Mouse (Mus musculus) liver, adult 2 months (tissue): ENCODE data around the gene Mapk13. TPM values are rescaled to one million over a fixed set of nuclear protein-coding genes. Genes with fewer than 3 reads are reported as not detected.

ENCODE experiments used
- DNase-seq: peaks from one replicate; pipeline ENCODE4 v3.0.0-alpha.2; 2011; ENCODE audit warnings: low read depth, low spot score; ENCODE audit errors: extremely low read depth
- H3K27ac ChIP-seq: fragments of 200-500 bp; replicated peaks from 2 replicates; pipeline ENCODE4 v1.5.1; 2012; ENCODE audit warnings: low read depth, mild to moderate bottlenecking, control low read depth, inconsistent platforms, low read length; ENCODE audit not compliant: insufficient read depth
- H3K27me3 ChIP-seq: fragments of 200-500 bp; 2 replicates; pipeline ENCODE4 v1.6.1; 2012; ENCODE audit warnings: mild to moderate bottlenecking, moderate library complexity, low read length, inconsistent platforms; ENCODE audit not compliant: control insufficient read depth, insufficient read depth
- H3K36me3 ChIP-seq: fragments of 200-500 bp; 2 replicates; pipeline ENCODE4 v1.6.1; 2012; ENCODE audit warnings: low read length, inconsistent platforms; ENCODE audit not compliant: control insufficient read depth, insufficient read depth
- H3K4me1 ChIP-seq: fragments of 200-500 bp; 2 replicates; pipeline ENCODE4 v1.6.1; 2011; ENCODE audit warnings: low read length; ENCODE audit not compliant: control insufficient read depth, insufficient read depth
- H3K4me3 ChIP-seq: fragments of 200-500 bp; 2 replicates; pipeline ENCODE4 v1.5.1; 2011; ENCODE audit warnings: low read depth, mild to moderate bottlenecking, control low read depth, low read length, moderate library complexity; ENCODE audit not compliant: insufficient read depth
- H3K79me2 ChIP-seq: fragments of 200-500 bp; 2 replicates; pipeline ENCODE4 v1.6.1; 2012; ENCODE audit warnings: inconsistent platforms, mild to moderate bottlenecking, low read length, moderate library complexity; ENCODE audit not compliant: control insufficient read depth, insufficient read depth
- H3K9ac ChIP-seq: fragments of 200-500 bp; 2 replicates; pipeline ENCODE4 v1.6.1; 2012; ENCODE audit warnings: low read depth, mild to moderate bottlenecking, control low read depth, inconsistent platforms, low read length
- CTCF ChIP-seq: fragments of 200-500 bp; IDR thresholded peaks from 2 replicates; pipeline ENCODE4 v1.5.1; 2011; ENCODE audit warnings: low read depth, low read length, control low read depth
- POLR2A ChIP-seq: fragments of 200-500 bp; IDR thresholded peaks from 2 replicates; pipeline ENCODE4 v1.6.1; 2011; ENCODE audit warnings: low read length, control low read depth; ENCODE audit not compliant: insufficient read depth; ENCODE audit errors: extremely low read depth
- WGBS: fragments of 180-500 bp; shearing (Covaris S2); methylation state at CpG from one replicate; pipeline ENCODE4 v1.1.7; 2018; 5-methylcytosine and 5-hydroxymethylcytosine counted together
- polyA plus RNA-seq: library from polyadenylated mRNA; depleted of rRNA; stranded (reverse); fragments of >200 nt; gene quantifications from 2 replicates; pipeline ENCODE4 v1.2.3, GENCODE M21; 2012
- total RNA-seq: library from RNA; depleted of rRNA; stranded (reverse); fragments of >200 nt; gene quantifications from 2 replicates; pipeline ENCODE4 v1.2.3, GENCODE M21; 2014

The Mapk13 gene
- total and polyA plus RNA-seq, 2 experiments: 0.22 to 0.65 TPM

DNA sequence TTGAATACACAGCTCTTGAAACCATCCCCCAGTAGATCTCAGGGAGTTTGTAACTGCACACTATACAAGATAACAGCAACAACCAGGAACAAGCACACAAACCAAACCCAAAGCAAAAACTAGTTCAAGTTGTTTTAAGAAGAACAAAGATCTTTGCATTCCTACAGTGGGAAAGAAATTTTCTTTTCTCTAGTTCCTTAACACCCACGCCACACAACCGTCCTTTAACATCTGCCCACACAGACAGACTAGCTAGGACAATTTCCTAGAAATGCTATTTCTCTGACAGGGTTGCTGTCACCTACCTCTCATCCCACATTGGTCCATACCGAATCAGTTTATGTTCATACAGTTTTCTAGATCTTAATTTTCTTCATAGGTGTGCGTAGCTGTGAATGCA lies 27.9 kb downstream of the Mapk13 start:
- H3K4me1 ChIP-seq: peaks cover 2% of the 10 kb centered on the region
- H3K79me2 ChIP-seq: peaks cover 4% of the 10 kb centered on the region; the same call in 1 of the 2 replicates
- no peak for DNase-seq
- no peak overlapping the region for H3K4me3 ChIP-seq
- H3K27me3 ChIP-seq: no peaks in the 10 kb centered on the region; the same call in 1 of the 2 replicates
- H3K9ac ChIP-seq: no peak overlapping the region
- H3K36me3 ChIP-seq: no peaks in the 10 kb centered on the region
- TF ChIP-seq POLR2A (no peak), CTCF (no peak)
- H3K27ac ChIP-seq: no peak overlapping the region
- WGBS: 94% methylated on average over 4 of the region's 4 CpGs

DNA sequence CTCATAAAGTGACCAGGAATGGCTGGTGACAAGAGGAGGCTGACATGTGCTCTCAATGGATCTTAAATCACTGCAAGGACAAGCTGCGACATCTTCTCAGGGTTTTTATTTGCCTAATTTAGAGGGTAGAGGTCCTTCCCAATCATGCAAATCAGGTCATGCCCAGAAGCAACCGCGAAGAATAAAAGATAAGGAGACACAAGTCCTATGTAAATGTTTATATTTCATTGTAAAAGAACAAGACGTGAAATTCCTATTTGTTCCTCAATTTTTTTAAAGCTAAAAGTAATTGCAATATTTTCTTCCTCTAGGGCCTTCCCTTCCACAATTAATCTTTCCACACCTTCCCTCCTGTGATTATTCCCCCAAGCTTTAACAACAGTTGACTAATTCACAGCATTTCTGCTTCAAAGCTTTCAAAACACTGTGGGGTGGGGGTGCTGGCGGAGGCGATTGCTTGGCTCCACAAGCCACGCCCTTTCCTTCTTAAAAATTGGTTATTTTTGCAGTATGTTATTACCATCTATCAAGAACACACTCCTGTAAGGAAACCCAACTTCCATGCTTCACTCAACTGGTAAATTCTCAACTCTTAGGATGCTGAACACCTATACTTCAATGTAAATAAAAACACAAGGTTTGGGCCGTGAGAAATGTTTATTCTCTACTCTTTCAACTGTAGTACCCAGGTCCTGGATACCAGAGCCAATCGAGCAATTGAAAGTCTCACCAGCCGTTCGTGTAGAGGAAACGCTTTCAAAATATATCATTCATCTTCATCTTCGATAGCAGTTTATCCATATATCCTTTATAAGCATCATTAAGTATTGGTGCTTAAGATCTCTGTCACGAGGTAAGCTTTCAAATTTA lies 30.4 kb downstream of the Mapk13 start:
- H3K9ac ChIP-seq: no peak overlapping the region
- WGBS: 29% methylated on average over 14 of the region's 14 CpGs
- no peaks in the 10 kb centered on the region for H3K36me3 ChIP-seq
- H3K4me3 ChIP-seq: no peak overlapping the region
- H3K27me3 ChIP-seq: no peaks in the 10 kb centered on the region; the same call in 1 of the 2 replicates
- H3K4me1 ChIP-seq: peaks cover 3% of the 10 kb centered on the region
- TF ChIP-seq CTCF: no peak
- TF ChIP-seq POLR2A: no peak
- H3K79me2 ChIP-seq: peaks cover 14% of the 10 kb centered on the region; the same call in 1 of the 2 replicates
- no peak for DNase-seq
- no peak overlapping the region for H3K27ac ChIP-seq

DNA sequence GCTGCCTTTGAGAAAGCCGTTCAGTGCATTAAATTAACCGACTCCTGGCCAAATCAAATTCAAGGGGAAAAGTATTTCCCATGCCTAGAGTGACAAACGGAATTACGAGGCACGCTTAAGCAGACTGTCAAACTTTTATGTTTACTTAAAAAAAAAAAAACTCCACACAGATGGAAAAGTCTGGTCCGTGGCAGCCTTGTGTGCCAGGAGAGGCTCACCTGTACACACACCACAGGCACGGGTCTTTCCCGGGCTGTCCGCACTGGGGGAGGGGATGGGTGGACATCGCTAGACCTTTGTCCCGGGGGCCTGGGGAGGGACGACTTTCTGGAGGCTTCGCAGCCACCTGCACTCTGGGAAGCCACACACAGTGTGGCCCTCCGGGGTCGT lies 31.2 kb downstream of the Mapk13 start:
- WGBS: under 1% methylated on average over 15 of the region's 15 CpGs
- peak overlapping the region; percentile 68 for H3K27ac ChIP-seq
- H3K9ac ChIP-seq: peak overlapping the region; percentile 99
- no peaks in the 10 kb centered on the region for H3K36me3 ChIP-seq
- peaks cover 3% of the 10 kb centered on the region for H3K4me1 ChIP-seq
- H3K79me2 ChIP-seq: peaks cover 14% of the 10 kb centered on the region; the same call in 1 of the 2 replicates
- DNase-seq: peak; percentile 70
- H3K4me3 ChIP-seq: peak overlapping the region; percentile 96
- no peaks in the 10 kb centered on the region for H3K27me3 ChIP-seq
- no peak for TF ChIP-seq POLR2A
- no peak for TF ChIP-seq CTCF

DNA sequence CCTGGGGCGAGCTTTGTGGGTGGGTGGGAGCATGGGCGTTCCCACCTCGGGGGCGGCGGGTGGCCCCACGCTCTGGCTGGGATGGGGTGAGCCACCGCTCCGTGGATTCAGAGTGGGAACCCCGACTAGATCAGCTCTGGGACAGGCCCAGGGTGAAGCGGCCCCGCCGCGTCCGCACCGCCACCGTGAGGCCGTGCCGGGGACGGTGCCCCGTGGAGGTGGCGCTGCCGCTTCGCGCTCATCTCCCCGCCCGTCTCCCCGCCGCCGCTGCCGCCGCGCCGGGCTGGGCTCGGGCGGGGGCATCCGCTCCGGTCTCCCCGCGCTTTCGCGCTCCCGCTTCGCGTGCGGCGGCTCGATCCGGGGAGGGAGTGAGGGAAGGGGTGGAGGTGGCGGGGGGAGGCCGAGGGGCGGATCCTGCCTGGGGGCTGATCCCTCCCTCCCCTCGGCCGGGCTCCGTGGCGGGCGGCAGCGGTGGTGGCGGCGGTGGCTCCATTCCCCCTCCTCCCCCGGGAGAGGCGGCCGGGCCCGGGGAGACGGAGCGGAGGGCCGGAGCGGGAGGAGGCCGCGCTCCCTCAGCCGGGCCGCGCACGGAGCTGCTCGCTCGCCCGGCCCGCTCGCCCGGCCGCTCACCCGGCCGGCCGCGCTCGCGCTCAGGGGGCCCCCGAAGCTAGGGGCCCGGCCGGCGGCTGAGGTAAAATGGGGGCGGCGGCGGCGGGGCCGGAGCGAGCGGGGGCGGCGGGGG lies 31.7 kb downstream of the Mapk13 start, which contains the start of gene Brpf3:
TSS of gene Brpf3 (plus strand) at position 420 of the 742 bp plus-strand sequence.
- no peaks in the 10 kb centered on the region for H3K36me3 ChIP-seq
- H3K27me3 ChIP-seq: no peaks in the 10 kb centered on the region
- H3K27ac ChIP-seq: peak within 1 kb of the TSS; percentile 68
- peak within 1 kb of the TSS; percentile 96 for H3K4me3 ChIP-seq
- peak; percentile 65 for TF ChIP-seq CTCF
- TF ChIP-seq POLR2A: 0 out of 2 replicates have a peak, but pooled peaks have one; percentile 46
- H3K79me2 ChIP-seq: peaks cover 14% of the 10 kb centered on the region; the same call in 1 of the 2 replicates
- peak; percentile 47 for DNase-seq
- peaks cover 3% of the 10 kb centered on the region for H3K4me1 ChIP-seq
- under 1% methylated on average over 65 of the region's 99 CpGs for WGBS
- peak within 1 kb of the TSS; percentile 99 for H3K9ac ChIP-seq

DNA sequence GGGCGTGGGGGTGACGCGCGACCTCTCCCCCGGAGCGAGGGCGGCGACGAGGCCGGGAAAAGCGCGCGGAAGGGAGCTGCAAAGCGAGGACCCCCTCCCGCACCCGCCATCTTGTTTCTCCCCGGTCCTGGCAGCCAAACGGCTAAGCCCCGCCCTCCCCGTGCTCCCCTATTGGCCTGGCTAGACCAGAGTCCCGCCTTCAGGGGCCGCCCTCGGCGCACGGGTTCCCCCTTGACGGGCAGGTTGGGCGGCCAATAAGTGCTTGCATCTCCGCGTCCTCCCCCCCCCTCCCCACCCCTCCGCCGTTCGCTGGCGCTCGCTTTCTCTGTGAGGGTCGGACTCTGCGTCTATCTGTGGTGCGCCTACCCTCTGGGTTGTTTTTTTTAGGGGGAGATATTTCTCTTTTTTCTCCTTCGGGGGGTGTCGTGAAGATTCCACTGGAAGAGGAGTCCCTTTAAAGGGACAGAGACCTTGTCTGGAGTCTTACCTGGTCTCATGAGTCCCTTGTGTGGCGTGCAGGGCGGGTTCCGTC lies 32.4 kb downstream of the Mapk13 start:
- peak; percentile 85 for DNase-seq
- WGBS: 2% methylated on average over 36 of the region's 42 CpGs
- Histone ChIP-seq H3K27ac (peak overlapping the region; percentile 68), H3K4me1 (peaks cover 3% of the 10 kb centered on the region), H3K27me3 (no peaks in the 10 kb centered on the region), H3K79me2 (peaks cover 14% of the 10 kb centered on the region; the same call in 1 of the 2 replicates), H3K9ac (peak overlapping the region; percentile 99), H3K4me3 (peak overlapping the region; percentile 96), H3K36me3 (no peaks in the 10 kb centered on the region)
- TF ChIP-seq POLR2A: peak; percentile 95
- no peak for TF ChIP-seq CTCF
